Mouse (Mus musculus) kidney, postnatal 14 days (tissue): ENCODE results near the gene Kiz.

Experiments used
- DNase-seq: peaks from one replicate; pipeline ENCODE4 v3.0.0; 2022; ENCODE audit warnings: mixed read lengths

Gene Kiz

DNA sequence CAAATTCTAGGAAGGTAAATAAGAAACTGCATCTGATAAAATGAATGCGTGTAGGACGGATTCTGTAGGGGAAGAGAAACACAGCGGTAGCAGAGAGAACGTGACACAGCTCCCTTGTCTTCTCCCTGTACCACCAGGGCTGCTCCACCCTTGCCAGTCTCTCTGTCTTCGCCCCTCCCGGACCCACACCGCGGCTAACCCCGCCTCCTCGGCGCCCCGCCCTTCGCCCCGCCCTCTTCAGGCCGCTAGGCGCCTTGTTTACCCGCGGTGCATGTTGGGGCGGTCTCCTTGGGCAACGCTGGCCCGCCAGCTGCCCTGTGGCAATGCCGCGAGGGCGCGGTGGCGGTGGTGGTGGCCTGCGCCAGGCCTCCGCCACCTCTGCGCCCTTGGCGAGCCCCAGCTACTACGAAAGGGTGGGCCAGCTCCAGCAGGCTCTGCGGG is at the start of gene Kiz:
Kiz (plus strand) TSS at position 266 of the 441 bp plus-strand sequence.
- peak; percentile 96 for DNase-seq

DNA sequence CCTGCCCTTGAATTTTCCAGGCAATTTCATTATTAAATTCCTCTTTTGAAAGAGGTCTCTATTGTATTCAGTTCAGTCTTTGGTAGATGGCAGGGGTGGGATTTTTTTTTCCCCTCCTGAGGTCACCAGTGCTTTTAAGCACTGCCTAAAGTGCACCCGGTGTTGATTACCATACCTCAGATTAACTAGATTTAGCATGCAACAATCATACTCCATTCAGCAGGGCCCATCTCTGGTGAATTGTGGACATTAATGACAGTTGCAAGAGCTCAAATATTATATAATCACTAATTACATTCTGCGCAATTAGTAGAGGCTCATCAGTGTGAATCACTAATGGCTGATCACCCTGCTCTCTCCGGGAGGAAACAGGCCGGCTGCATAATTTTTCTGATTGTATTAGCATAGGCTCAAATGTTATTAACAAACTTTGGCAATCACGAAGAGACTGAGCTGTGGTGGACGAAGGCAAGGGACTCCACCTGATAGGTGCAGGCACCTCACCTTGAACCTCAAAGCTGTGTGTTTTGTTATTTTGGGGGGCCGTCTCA is 45.9 kb upstream of the Kiz start:
- no peak for DNase-seq

DNA sequence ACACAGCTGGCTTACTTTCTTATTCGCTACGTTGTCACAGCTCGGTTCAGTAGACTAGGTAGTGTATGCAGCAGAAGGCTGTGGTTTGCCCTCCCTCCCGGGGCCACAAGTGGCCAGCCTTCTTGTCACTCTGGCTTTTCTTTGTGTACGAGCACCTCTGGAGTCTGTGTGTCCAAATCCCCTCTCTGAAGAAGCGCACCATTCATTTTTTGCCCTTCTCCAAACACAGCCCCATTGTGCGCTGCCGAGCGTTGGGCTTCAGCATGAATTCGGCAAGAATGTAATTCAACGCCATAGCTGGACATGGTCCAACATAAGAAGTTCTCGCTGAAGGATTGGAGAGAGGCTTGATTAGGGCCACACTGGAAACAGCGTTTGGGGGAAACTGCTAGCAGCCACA is 45.0 kb upstream of the Kiz start:
- DNase-seq: no peak

DNA sequence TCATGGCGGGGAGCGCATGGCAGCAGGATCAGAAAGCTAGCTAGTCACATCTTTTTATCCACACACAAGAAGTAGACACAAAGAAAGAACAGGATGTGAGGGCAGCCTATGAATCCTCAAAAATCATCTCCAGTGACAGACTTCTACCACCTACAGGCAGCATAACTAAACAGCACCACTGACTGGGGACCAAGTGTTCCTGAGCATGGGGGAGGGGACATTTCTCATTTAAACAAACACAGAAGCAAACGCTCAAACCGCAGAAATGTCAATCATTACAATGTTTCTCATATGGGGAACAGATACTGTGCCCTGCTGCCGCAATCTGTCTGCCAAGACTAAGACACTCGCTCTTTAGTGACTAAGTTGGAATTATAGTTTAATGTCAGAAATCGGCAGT is 40.7 kb upstream of the Kiz start:
- no peak for DNase-seq

DNA sequence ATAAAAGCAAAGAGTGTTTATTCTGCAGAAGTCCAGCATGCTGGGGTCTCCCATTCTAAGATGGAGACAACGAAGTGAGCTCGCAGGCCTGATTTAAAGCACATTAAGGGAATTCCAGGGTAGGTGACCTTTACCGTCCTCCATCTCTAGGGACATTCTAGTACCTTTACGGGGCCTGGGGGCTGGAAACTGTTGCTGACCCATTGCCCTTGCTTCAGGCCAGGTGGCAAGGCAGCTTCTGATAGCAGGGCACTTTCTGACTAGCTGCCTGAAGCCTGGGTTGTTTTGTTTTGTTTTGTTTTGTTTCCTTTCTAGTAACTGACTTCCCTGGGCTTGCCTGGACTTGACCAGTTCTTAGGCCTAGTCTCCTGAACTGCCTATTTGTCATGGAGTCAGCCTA is 36.6 kb upstream of the Kiz start:
- no peak for DNase-seq

DNA sequence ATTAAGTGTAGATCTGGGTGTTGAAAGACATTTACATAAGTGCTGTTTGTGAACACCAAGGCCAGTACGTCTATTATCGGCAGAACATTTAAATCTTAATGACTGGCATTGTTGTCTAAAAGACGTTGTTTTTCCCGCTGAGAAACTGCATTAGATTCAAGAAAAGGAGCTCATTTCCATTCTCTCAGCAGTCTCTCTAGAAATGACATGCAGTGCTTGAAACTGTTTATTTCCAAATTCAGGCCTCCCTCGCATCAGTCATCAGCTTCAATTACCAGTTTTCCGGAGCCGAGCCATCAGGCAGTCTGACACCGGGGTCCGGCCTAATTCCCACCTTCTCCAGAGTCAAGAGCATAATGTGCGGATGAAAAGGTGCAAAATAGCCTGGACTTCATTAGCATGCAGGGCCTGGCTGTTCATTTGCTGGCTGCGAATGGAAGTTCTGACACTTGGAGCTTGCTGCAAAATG is 32.1 kb upstream of the Kiz start:
- DNase-seq: no peak

DNA sequence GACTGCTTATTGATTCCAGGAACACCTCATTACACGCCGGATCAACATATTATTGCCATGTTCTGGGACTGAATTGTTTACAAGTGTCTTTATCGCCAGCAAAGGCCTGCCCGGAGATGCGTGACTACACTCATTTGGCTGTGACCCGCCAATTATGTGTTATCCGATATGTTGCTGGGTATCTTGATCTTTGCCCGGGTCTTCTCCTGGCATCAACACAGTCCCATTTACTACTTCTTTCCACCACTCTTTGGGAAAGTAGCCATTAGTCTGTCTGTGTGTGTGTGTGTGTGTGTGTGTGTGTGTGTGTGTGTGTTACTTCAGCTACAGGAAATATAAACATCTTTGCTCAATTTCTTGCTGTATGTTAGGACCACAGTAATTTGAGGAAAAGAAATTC is 31.6 kb upstream of the Kiz start:
- DNase-seq: no peak

DNA sequence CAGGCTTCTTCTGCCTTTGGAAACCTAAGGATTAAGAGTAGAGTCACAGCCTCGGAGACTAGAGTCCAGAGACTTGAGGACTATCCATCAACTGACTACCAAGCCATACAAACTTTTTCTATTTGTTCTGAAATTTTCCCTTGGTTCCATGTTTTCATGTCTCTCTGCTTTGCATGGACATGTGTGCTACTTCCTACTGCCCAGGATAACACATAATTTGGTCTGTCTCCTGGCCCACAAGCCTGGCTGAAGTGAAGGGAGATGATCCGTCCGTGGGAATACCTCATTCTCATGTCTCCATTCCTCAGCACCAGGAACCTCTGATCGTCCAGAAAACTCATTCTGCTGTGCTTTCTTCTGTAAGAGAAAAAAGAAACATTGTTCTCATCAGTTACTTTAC is 27.7 kb upstream of the Kiz start:
- no peak for DNase-seq

DNA sequence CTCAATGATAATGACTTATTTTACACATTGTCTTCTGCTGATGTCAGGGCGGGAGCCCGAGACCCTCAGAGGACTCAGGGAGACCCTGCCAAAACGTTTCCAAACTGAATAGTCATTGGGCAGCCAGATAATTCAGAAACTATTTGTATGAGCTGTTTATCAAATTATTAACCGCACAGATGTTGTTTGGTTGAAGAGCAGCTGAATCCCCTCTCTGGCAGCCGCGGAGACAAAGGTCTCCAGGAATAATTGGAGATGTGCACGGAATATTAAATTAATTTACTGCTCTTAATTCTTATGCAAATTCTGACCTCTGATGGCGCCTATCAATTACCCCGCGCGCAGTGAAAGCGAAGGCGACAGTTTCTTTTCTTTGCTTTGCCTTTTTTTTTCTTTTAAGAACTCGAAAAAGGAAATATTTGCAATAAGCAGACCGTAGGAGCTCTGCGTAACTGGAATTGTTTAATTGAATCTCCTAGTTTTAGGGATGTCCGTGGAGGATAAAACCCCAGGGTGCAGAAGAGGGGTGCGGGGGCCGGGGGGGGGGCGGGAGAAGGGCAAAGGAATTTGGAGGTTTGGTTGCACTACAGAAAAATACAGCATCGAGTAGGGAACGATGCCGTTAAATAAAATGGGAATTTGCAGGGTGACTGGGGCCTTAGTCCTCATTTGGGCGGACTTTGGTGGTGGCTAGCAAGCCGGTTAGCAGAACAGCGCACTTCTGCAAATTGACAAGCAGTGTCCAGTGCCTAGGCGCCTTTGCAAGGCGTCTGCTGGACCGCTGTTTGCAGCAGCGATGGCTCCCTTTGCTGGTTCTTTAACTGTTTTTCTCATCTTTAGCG is 22.2 kb upstream of the Kiz start:
- no peak for DNase-seq

DNA sequence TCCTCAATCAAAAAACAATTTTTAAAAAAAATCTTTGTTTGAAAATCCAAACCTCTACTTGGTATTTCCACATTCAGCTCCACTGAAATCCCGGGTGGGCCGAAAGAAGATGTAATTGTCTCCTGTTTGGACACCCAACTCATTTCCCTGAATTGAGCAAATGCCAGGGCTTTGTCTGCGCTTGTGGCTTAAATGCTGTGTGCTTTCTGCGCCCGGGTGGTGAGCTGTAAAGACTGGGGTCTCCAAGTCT is 21.7 kb upstream of the Kiz start:
- DNase-seq: no peak

DNA sequence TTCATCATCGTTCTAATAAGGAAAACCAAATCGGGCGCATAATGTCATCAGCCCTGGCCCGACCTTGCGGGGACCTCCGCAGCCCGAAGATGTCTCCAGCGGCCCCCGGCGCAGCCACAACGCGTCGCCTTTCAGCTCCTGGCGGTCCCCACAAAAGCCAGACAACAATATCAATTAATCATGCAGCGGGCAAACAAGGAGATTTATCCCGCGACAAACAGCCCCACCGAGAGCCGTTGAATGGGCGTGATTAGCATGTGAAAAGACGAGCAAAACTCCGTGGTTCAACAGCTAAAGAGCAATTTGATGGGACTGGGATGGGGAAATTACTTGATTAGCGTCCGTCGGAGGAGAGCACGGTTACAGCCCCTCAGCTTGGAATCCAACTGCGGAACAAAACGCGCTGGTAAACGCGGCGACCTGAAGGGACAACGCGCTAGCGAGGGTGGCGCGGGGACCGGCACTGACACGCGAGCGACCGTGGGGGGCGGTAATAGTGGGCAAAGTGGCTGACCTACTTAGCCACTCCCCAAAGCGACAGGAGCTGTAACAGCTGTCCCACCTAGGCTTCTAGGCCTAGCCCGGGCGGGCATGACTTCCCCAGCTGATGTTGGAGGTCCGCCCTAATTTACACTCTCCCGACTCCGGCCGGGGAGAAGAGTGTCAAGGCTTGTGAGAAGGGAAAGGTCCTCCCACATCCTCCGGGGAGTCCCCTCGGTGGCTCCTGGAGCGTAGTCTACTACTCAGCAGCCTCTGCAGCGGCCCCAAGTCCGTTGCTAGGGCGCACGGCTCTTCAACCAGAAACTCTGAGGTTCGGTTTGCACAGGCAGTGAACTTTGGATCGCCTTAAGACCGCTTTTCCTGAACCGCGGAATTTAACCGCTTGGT is 21.1 kb upstream of the Kiz start:
- DNase-seq: peak; percentile 33

DNA sequence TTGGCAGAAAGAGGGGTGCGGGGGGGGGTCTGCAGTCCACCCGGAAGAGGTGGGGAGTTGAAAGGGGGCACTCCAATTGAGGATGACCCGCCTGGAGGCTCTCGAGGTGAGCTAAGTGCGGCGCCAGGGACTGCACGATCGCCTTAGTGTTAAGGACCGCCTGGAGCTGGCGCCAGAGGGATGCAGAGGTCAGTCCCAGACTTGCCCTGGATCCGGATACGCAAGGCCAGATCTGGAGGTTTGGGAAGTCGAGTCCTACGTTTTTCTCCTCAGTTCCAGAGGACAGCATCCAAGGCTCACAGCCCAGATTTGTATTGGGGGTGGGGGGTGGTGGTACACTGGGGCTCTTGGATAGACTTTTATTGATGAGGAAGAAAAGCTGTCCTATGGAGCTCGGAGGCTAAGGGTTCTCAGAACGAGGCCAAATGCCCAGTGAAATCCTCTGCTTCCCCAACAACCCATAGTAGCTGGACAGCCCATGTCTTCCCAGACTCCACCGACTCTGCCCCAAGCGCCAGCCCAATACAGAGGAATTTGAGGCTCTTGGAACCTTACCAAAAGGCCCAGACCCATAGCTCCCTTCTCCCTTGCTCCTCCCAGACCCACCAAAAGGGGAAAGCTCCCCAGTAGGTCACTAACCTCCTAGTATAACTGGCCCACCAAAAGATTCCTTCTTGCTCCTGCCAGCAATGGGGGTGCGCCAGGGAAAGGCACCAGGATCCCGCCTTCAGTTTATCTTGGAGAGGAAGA is 20.2 kb upstream of the Kiz start:
- peak; percentile 19 for DNase-seq

DNA sequence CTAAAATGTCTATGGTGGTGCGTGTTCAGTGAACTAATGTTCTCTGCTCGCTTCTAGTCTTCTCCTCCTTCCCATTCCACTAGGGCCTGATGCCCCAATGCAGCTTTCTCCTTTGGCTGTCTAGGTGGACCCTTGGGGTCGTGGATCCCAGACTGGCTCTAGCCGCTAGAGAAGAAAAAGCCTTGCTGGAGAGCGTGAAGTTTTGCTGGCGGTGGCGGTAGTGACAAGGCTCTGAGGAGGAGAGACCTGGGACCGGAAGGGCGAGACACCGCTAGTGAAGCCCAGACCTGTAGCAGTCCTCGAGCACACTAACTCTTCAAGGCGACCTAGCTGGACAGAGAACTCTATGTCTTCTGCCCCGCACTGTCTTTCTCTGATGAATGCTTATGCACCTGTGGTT is 19.4 kb upstream of the Kiz start:
- no peak for DNase-seq

DNA sequence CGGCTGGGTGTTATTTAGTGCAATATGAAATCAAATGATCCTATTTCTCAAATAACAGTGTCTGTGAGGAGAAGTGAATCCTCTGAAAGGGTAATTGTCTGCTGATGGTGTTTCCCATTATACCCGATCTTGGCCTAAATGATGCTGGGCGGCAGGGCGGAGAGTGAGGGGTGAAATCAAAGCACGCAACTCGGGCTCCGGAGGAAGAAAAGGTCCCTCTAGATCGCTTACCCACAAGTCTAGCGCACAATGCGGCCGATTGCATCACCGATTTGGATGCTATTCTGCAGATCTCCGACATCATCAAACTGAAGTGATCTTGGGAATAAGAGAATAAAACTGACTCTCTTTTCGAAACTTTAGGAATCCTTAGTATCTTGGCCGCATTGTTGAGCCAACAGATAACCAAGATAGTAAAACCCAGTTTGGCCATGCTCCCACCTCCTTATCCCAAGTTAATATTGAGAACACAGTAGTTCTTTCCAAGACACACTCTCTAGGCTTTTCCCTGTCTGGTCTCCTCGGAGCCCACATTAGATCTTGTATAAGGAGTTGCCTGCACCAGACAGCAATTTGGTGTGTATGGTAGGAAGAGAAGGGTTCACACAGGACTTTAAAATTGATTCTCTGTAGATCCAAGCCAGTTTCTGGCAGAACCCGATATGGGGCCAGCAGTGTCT is 18.7 kb upstream of the Kiz start:
- no peak for DNase-seq

DNA sequence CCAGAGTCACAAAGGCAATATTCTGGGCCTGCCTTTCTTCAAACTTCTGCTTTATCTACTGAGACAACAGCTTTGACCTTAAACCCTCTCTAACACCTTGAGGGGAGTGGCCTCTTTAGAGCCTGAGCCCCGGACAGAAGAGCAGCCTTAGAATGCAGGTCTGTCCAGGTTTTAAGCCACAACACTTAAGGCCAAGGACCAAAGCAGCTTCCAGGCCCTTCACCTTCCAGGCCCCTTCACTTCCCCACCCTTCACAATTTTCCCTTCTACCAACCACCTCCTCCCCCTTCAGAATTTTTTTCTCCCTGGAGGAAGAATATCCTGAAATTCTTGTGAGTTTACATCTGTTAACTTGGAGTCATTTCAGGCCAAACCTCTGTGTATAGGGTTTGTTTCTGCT is 18.0 kb upstream of the Kiz start:
- DNase-seq: no peak

DNA sequence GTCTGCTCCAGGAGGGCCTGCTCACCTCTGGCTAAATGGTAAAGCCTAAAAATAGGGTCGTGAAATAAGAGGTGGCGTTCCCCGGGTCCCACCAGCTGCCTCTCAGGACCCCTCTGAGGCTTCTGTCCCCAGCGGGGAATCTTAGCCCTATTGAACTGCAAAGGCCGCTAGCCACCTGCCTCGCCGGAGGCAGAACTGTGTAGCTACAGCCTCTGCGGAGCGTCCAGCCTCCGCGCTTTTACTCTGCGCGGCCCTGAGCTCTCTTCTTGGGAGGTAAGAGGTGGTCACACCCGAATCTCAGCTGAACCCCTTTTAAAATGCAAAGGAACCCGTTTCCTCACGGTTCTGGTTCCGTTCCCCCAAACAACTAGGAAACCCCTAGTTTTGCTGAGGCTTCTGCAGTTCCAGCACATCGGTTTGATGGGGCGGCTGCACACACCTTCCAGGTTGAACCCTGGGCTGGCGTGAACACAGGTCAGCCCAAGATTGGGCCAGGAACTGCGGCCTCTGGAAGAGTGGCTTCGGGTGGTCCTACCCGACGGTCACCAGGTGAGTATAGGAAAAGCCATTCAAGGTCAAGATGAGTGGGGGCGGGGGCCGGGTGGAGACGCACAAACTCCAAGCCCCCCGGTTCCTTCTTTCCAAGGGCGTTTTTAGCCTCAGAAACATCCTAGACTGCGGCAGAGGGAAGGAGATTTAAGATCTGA is 16.9 kb upstream of the Kiz start:
- DNase-seq: no peak

DNA sequence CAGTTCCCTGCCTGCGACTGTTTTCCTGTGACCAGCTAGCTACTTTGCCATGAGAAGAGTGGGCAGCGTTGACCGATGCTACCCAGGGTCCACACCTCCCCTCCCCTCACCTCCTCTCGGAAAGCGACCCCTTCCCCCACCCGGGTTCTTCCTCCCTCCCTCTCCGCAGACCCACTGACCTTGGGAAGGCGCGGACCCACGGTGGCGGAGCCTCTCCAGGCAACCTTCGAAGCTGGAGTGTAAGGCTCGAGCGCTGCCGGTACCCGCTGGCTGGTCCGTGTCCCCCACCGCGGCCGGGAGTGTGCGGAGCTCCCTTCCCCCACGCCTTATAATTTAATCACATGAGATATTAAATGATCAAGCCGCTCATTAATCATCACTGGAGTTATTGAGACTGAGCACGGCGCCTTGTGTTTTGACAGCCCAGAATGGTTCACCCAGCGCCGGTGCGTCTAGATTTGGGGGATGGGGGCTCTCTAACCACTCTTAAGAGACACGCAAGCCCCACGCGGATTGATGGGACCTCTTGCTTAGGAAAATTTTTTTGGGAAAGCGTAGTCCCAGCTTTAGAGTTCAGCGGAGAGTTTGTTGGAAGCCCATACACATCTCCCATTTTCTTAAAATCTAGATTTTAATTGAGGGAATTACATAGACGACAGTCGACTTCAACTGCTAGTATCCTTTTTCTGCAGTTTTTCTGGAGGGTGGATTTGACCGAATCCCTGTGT is 16.2 kb upstream of the Kiz start:
- no peak for DNase-seq

DNA sequence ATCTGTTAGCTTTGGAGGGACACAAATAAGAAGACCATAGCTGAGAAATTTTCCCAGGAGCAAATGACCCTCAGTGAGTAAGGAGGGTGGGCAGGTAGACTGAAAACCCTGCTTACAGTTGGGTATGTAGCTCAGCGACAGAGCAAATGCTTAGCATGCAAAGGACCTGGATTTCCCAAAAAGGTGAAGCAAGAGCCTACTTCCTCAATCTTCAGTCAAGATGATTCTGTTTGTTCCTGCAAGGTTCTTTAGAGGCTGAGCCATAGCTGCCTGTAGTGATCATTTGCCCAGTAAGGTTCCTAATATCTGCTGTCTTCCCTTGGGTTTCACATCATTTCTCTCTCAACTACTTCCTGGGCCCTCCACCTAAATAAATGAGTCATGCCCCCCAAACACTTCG is 7.8 kb upstream of the Kiz start:
- DNase-seq: no peak

DNA sequence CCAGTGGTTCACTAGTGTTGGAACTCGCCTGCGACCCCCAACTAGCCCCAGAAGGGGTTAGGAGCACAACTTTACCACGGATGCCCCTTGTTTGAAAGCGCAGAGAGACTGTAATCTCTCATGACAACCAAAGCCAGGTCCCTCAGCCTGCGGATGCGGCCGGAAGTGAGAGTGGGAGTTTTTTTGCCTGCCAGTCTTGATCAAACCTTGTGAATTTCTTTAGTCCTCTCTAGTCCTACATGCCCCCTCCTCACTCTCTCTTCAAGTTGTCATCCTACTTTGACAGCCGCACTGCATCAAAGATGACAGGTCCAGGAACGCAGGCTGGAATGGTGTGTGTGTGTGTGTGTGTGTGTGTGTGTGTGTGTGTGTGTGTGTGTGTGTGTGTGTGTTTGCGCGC is 456 bp downstream of the Kiz start:
- no peak for DNase-seq

DNA sequence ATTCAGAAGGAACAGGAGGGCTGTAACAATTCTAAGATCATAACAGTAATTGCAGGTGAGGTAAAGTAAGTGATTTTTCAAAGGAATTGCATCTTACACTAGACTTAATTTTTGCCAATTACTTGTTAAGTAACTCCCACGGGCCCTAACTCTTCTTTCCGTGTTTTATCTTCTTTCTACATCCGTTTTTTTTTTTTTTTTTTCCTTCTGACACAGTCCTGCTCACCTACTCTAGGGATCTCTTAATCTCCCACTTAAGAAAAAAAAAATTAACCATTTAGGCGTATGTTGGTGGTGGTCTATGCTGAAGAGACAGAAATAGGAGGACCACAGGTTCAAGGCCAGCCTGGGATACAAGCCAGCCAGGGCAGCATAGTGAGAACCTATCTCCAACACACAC is 1.2 kb downstream of the Kiz start:
- no peak for DNase-seq

DNA sequence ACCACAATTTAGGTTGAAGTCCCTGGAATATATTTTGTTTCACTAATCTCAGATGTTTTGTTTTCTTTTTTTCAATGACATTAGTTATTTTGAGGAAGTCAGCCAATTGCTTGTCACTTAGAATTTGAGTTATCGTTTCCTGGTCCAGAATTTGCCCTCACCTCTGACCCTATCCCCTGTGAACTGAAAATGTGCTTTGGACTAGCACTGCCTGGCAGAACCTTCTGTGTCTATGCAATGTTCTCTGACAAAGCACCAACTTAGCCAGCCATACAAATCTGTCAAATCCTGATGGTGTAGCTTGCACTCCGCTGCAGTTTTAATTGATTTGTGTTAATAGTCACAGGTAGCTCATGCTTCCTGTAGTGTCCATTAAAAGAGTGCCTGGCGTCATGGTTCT is 10.1 kb downstream of the Kiz start:
- peak; percentile 50 for DNase-seq
